Mouse (Mus musculus) cerebellum, adult 2 months (tissue): Measurements from ENCODE around the gene Ube2f. TPM values are rescaled to one million over a fixed set of nuclear protein-coding genes. Genes with fewer than 3 reads are reported as not detected.

ENCODE experiments used
- DNase-seq, 2 experiments: peaks; one replicate each; pipeline ENCODE4 v3.0.0; 2021
- H3K27ac ChIP-seq: fragments of 200-500 bp; 2 replicates; pipeline ENCODE4 v1.5.1; 2012; ENCODE audit warnings: low read length, control low read depth, inconsistent platforms; ENCODE audit not compliant: insufficient read depth
- H3K27me3 ChIP-seq: fragments of 200-500 bp; 2 replicates; pipeline ENCODE4 v1.6.1; 2012; ENCODE audit warnings: inconsistent platforms, mild to moderate bottlenecking, low read length, moderate library complexity; ENCODE audit not compliant: control insufficient read depth, insufficient read depth
- H3K4me1 ChIP-seq: fragments of 200-500 bp; 2 replicates; pipeline ENCODE4 v1.6.1; 2011; ENCODE audit warnings: low read length; ENCODE audit not compliant: control insufficient read depth, insufficient read depth
- H3K4me3 ChIP-seq: fragments of 200-500 bp; replicated peaks from 2 replicates; pipeline ENCODE3; 2011; ENCODE audit warnings: mild to moderate bottlenecking, low read depth, low read length, control low read depth; ENCODE audit not compliant: insufficient read depth
- CTCF ChIP-seq: fragments of 200-500 bp; IDR thresholded peaks from 2 replicates; pipeline ENCODE4 v1.5.1; 2011; ENCODE audit warnings: low read depth, mild to moderate bottlenecking, control low read depth, low read length, moderate library complexity, borderline replicate concordance; ENCODE audit not compliant: insufficient read depth
- POLR2A ChIP-seq: fragments of 200-500 bp; IDR thresholded peaks from 2 replicates; pipeline ENCODE4 v1.6.1; 2011; ENCODE audit warnings: low read length, control low read depth, borderline replicate concordance; ENCODE audit not compliant: insufficient read depth
- WGBS: fragments of 180-500 bp; shearing (Covaris S2); methylation state at CpG from one replicate; pipeline ENCODE4 v1.1.7; 2018; 5-methylcytosine and 5-hydroxymethylcytosine counted together
- polyA plus RNA-seq: library from polyadenylated mRNA; depleted of rRNA; stranded (reverse); fragments of >200 nt; gene quantifications from 2 replicates; pipeline ENCODE4 v1.2.3, GENCODE M21; 2012

Gene Ube2f
- polyA plus RNA-seq, 1 experiment, result 72.3 TPM

DNA sequence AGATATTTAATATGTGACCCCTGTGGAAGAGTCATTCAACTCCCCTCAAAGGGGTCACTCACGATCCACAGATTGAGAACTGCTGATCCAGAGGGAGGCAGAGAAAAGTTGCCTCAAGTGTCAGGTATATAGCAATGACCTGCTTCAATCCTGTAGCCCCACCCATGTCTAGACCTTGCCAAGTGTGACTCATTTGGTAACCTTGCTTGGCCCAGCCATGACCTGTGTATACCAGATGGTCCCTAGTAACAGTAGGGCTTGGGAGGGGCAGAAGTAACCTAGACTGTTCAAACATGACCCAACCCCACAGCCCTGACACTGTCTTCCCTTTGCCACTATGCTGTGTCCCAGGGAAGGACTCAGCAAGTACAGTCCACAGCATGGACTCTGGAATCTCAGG, 9.4 kb upstream of the Ube2f start:
- Histone ChIP-seq H3K27ac (no peak overlapping the region), H3K4me1 (no peaks in the 10 kb centered on the region), H3K27me3 (no peaks in the 10 kb centered on the region), H3K4me3 (no peak overlapping the region)
- DNase-seq, result no peak
- TF ChIP-seq POLR2A (no peak), CTCF (no peak)
- 88% methylated on average over 1 of the region's 1 CpGs for WGBS

DNA sequence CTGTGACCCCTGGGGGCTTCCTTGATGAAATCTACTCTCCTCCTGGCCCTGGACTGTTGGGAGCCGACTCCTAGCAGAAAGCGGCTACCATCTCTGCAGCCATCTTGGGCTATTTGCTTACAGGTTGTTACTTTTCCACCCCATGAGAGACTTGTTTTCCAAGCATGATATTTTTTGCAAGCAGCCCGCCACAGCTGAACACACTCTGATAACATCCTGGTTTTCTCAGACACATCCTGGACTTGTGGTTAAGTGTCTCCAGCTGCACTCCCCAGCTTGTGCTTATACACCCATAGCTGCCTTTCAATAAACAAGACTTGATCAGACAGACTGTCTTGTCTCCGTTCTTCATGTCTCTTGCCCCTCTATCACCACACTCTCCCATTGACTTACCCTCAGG, 8.9 kb upstream of the Ube2f start:
- DNase-seq, result no peak
- TF ChIP-seq CTCF (no peak), POLR2A (no peak)
- Histone ChIP-seq H3K27ac (no peak overlapping the region), H3K4me3 (no peak overlapping the region), H3K27me3 (no peaks in the 10 kb centered on the region), H3K4me1 (no peaks in the 10 kb centered on the region)
- WGBS, result 86% methylated on average over 4 of the region's 4 CpGs

DNA sequence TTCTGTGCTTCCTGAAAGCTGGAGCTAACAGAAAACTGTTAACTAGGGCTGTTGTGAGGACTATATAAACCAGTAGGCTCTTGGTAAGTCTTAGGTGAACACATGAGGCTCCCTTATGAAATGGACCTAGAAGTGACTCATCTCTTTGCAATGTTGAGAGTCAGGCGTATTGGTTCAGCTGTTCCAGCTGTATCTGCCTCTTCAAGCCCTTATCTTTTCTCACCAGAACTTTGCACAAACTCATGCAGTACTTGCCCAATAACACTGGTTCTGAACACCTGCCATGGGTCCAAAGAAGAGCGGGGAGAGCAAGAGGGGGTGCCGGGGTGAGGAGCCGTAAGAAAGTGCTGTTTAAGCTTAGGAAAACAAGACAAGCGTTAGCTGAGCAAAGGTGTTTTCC, 1.9 kb upstream of the Ube2f start:
- peaks cover 9% of the 10 kb centered on the region; the same call in 1 of the 2 replicates for H3K4me1 ChIP-seq
- TF ChIP-seq CTCF (no peak), POLR2A (no peak)
- H3K4me3 ChIP-seq, result no peak overlapping the region
- 94% methylated on average over 5 of the region's 5 CpGs for WGBS
- no peak for DNase-seq
- no peaks in the 10 kb centered on the region for H3K27me3 ChIP-seq
- H3K27ac ChIP-seq, result no peak overlapping the region

DNA sequence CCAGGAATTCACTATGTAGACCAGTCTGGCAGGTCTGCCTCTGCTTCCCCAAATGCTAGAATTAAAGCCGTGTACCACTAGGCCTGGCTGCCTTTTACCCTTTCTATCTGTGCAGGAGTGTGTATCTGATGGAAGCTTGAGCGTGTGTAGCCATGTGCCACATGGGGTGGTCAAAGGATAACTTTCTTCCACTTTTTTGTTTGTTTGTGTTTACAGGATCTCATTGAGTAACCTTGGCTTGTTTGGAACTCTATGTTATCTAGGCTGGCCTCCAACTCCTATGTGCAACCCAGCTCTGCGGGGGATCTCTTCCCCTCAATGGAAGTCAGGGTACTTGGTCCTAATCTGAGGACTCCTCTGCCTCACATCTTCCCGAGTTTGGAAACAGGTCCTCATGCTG, 1.1 kb upstream of the Ube2f start:
- Histone ChIP-seq H3K4me3 (peak overlapping the region; percentile 28), H3K4me1 (peaks cover 9% of the 10 kb centered on the region; the same call in 1 of the 2 replicates), H3K27ac (no peak overlapping the region), H3K27me3 (no peaks in the 10 kb centered on the region)
- TF ChIP-seq POLR2A, result no peak
- TF ChIP-seq CTCF, result no peak
- 56% methylated on average over 4 of the region's 4 CpGs for WGBS
- DNase-seq, result peak in 1 of 2 experiments; percentile 24

DNA sequence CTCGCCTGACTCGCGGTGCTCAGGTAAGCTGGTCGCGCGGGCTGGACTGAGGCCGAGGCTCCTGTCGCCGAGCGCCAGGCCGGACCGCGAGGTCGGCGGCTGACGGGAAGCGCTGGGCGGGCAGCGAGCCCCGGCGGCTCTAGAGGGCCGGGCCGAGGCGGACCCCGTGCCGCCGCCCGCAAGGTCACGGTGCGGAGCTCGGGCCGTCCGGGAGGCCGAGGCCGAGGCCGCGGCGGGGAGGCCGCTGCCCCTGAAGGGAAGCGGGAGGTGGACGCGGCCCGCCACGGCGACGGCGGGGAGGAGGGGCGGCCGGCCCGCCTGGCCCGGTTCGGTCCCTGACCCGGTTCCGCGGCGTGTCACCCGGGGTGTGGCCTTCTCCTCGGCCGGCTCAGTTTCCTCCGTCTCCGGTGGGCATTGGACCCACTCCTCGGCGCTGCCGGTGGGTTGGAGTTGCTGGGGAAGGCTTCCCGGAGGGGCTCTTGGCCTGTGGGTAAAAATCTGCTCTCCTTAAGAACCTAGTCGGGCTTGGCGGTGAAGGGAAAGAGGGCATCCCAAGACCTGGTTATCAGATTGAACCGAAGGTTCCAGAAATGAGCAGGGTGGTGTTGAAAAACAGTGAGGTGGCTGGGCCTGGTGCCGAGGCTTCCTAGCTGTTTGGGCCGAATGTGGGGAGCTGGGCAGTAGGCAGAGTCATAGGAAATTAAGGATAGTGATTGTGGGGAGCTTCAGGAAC, 477 bp downstream of the Ube2f start:
- TF ChIP-seq CTCF (no peak), POLR2A (no peak)
- Histone ChIP-seq H3K4me1 (peaks cover 9% of the 10 kb centered on the region; the same call in 1 of the 2 replicates), H3K27ac (peak overlapping the region; percentile 52), H3K4me3 (peak overlapping the region; percentile 62), H3K27me3 (no peaks in the 10 kb centered on the region)
- WGBS, result under 1% methylated on average over 60 of the region's 70 CpGs
- DNase-seq, result peak; percentile 41 to 57

DNA sequence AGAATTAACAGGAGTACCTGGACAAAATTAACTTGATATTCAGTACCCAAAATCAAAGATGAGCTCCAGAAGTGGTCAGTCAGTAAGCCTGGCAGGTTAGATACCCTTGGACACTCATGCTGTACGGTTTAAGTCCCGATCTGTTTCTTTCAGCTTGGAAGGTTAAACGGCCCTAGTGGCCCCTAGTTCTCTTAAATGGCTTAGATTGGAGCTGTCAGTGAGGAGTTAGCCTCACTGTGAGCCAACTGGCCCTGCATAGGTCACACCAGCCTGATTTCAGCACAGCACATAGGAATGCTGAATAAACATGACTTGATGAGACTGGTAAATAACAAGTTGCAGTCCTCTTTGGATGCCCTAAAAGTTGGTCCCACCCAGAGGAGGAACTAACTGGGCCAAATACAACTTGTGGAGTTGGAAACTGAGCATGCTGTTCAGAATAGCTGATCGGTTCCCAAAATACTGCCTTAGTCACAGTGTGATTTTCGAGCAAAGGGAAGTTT, 1.1 kb downstream of the Ube2f start:
- DNase-seq, result peak in 1 of 2 experiments; percentile 15
- TF ChIP-seq CTCF, result no peak
- no peak for TF ChIP-seq POLR2A
- Histone ChIP-seq H3K27ac (peak overlapping the region; percentile 26; the same call in 1 of the 2 replicates), H3K4me1 (peaks cover 9% of the 10 kb centered on the region; the same call in 1 of the 2 replicates), H3K4me3 (peak overlapping the region; percentile 62), H3K27me3 (no peaks in the 10 kb centered on the region)
- 35% methylated on average over 5 of the region's 5 CpGs for WGBS

DNA sequence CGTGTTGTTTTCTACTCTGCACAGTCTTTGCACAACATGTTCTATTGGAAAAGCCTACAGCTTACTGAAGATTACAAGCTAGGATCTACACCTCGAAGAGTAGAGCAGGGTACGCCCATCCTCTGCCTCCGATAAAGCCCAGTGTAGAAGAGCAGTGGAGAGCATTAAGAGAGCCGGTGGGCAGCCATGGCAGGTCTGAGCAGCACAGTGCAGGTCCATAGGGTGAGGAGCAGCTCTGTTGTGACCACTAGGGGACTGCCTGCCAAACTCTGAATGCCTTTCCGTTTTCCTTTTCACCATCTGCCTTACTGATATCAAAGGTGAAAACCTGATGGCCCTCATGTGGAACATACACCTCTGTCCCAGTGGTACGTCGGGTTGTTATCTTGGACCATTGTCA, 1.8 kb downstream of the Ube2f start:
- no peaks in the 10 kb centered on the region for H3K27me3 ChIP-seq
- 48% methylated on average over 8 of the region's 8 CpGs for WGBS
- peaks cover 9% of the 10 kb centered on the region; the same call in 1 of the 2 replicates for H3K4me1 ChIP-seq
- peak overlapping the region; percentile 20 for H3K4me3 ChIP-seq
- no peak overlapping the region for H3K27ac ChIP-seq
- peak in 1 of 2 experiments; percentile 25 for DNase-seq
- TF ChIP-seq CTCF (peak; percentile 33; the same call in 1 of the 2 replicates), POLR2A (no peak)

DNA sequence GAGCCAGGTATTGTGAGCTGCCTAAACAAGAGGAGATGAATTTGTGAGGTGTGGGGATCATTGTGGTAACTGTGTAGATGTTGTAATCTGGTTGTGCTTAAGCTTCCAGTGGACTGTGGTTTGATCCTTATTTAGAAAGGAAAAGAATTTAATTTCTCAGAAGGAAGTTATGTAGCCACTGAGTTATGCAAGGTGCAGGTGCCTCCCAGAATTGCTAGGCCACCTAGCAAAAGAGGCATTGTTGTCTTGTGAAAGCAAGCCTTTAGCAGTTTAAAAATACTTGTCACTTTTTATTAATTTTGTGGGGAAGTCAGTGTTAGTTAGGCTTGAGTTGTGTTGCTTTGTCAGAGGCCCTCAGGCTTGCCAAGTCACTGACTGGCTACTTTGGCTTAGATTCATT, 7.8 kb downstream of the Ube2f start:
- no peaks in the 10 kb centered on the region for H3K27me3 ChIP-seq
- H3K27ac ChIP-seq, result no peak overlapping the region
- no peak for DNase-seq
- H3K4me3 ChIP-seq, result no peak overlapping the region
- no peak for TF ChIP-seq CTCF
- TF ChIP-seq POLR2A, result no peak
- H3K4me1 ChIP-seq, result no peaks in the 10 kb centered on the region
